Mouse (Mus musculus) fibroblast of lung, adult 2 months (primary cell): ENCODE measurements around the gene Cyp4f13.
A peak's percentile ranks its signal among the peaks of the same experiment; 100 is the strongest.

Experiments
- DNase-seq: peaks from one replicate; pipeline ENCODE4 v3.0.0-alpha.2; 2011; ENCODE audit warnings: low read depth

Cyp4f13 gene

DNA sequence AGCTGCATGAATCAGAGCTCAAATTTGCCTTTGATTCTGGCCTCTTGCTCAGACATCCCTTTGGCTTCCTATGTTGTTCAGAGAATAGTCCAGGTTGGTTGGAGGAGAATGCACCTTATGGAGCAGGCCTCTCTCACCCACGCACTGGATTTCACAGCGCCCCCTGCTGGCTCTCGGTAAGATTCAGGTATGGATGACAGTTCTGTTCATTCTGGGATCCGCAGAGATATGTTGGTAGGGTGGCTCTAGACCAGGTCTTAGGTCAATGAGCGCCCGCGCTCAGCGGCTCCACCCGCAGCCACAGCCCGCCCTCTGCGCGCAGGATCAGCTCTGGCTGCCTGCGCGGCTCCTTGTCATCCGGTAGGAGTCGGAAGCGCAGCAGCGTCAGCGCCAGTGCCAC is 42.0 kb downstream of the Cyp4f13 start:
- DNase-seq, result no peak

- no peak for DNase-seq
Observed at GRCm38 (mm10) chr17:32904414-32904813, 42.8 kb downstream of the Cyp4f13 start.

- no peak for DNase-seq
Observed at GRCm38 (mm10) chr17:32901751-32902525, 45.3 kb downstream of the Cyp4f13 start.

DNA sequence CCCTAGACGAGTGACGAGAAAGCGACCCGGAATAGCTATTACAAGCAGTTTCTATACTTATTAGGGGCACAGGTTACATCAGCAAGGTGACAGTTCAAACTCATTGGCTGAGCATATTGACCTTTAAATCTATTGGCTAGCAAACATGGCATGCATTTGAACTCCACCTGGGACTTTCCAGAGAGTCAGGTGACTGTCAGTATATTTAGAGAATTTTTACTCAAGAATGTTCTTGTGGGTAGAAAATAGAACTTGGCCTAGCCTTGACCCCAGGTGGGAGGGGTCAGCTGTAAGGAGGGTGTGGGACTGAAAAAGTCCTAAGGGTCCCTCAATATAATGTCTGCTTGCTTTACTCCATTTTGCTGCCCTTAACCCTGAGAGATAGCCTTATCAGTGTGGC is 51.8 kb downstream of the Cyp4f13 start:
- DNase-seq, result no peak

DNA sequence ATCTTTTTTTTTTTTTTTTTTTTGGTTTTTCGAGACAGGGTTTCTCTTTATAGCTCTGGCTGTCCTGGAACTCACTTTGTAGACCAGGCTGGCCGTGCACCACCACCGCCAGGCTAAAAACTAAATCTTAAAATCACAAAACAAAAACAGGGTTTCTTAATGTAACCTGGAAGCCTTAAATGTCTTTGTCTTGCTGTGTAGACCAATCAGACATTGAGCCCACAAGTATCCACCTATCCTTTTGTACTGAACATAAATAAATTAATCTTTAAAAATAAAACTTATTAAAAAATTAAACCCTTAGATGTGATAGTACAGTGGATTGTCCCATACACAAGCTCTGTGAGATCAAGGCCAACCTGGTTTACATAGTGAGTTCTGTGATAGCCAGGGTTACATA is 53.3 kb downstream of the Cyp4f13 start:
- DNase-seq, result no peak

GRCm38 (mm10) chr17:32891239-32892180 is 55.7 kb downstream of the Cyp4f13 start, which contains the start of gene Zfp870:
Gene Zfp870 (minus strand): TSS chr17:32891642.
- DNase-seq, result peak; percentile 88

DNA sequence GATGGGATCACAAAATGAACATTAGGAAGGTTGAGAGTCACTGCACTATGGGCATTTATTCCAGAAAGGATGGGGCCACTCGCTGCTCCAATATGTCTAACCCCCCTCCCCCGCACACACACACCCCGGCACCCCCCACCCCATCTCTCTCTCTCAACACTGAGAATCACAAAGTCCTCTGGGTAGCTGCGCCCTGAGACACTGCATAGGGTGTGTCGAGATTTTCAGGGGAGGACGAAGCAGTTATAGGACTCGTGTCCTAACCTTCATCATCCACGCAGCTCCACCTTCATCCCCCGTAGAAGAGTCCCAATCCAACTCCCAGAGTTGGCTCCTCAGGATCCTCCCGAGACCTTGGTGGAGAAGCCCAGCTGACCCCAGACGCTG is 56.4 kb downstream of the Cyp4f13 start:
- DNase-seq, result no peak

DNA sequence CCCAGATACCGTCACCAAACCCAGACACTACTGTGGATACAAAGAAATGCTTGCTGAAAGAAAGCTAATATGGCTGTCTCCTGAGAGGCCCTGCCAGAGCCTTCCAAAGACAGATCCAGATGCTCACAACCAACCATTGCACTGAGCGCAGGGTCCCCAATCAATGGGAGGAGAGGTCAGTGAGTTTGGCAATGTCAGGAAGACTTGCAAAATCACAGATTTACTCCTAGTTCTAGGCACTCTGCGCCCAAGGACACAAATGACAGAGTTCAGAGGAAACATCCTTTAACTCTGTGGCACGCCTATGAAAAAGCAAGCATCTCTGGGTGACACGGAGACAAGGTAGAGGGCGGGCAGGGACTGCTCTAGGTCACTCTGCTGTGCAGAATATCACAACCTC is 57.6 kb downstream of the Cyp4f13 start:
- no peak for DNase-seq

DNA sequence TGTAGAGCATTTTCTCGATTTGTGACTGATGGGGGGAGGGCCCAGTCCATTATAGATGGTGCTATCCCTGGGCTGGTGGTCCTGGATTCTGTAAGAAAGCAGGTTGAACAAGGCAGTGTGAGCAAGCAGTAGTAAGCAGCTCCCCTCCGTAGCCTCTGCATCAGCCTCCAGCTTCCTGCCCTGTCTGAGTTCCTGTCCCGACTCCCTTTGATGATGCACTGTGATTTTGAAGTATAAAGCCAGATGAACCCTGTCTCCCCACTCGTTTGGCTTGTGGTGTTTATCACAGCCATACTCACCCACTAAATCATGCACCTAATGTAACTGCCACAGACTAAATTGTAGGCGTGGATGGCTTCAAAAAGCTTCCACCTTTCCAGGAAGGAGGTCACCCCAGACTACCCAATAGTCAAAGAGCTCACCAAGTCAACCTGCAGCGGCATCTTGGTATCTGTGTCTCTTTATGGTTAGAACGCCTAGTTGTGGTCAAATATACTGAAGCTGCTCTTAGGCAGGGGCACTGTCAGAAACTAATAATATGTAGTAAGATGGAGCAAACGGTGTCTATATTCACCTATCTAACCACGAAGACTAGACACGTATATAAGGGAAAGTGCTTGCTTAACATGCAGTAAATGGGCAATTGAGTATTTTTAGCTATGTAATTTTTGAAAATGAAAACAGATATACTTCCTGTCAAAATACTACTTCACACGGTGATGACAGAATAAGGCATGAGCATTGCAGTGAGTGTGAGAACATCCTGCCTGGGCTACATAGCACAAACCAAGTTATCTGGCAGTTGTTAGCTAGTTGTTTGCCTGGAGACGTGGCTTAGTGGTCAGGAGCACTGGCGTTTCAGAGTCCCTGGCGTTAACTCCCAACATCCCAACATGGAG is 66.6 kb downstream of the Cyp4f13 start:
- DNase-seq, result no peak

DNA sequence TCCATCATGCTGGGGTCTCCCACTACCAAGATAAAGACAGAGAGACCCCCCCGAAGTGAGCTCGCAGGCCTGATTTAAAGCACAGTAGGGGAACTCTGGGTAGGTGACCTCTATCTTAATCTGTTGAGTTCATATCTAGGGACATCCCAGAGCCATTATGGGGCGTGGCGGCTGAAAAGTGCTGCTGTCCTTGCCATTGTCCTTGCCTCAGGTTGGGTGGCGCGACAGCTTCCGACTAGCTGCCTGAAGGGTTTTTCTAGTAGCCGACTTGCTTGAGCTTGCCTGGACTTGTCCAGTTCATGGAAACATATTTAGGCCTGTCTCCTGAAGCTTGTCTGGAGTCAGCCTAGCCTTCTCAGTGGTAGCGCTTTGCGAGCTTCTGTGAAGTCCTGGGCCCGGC is 68.4 kb downstream of the Cyp4f13 start:
- no peak for DNase-seq

DNA sequence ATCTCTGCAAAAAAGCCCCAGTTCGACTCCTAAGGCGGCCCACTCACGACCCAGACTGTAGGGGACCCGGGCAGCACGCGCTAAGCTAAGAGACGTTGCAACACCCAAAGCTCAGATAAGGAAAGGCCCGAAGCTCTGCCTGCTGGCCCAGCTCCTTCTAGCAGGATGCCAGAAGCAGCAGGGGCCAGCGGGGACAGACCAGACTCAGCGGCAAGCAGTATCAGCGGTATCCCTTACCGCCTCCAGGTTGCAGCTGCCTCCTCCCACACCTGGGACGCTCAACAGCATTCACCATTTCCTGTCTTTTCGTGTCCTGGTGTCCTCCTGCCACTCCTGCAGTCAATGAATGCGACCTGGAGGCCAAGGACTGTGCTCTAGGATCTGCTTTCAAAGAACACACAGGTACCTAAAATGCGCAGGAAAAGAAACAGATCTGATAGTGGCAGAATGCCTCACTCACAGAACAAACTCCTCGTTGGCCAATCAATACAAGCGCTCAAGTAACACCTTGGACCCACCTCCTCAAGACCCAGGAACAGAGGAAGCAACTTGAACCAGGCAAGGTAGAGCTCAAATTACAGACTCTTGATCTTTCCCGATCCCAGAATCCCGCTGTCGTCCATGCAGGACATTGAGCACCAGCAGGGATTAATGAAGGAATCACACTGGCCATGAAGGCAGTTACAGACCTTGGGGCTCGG is 69.6 kb downstream of the Cyp4f13 start:
- DNase-seq, result no peak
